Mouse (Mus musculus) erythroblast, embryonic 14.5 days (primary cell): ENCODE results near the gene Dkkl1.

Source experiments
- GATA1 ChIP-seq: IDR thresholded peaks from 2 replicates; pipeline ENCODE4 v1.6.1; 2012; ENCODE audit warnings: low read length, inconsistent platforms, mixed read lengths
- TAL1 ChIP-seq: IDR thresholded peaks from 3 replicates; pipeline ENCODE4 v1.6.1; 2012; ENCODE audit warnings: low read length, inconsistent platforms, mixed read lengths

- TF ChIP-seq GATA1 (no peak), TAL1 (no peak)
Observed at GRCm38 (mm10) chr7:45163735-45164490, 48.0 kb downstream of the Dkkl1 start, which contains the start of gene Slc17a7.
